Mouse (Mus musculus) 3T3-L1 (cell line): ENCODE measurements at regions not wholly inside any gene's neighbourhood (a gene's known extent, or its start where the extent isn't known, plus 50 kb on each side); places are given as distances from the start of the nearest gene placed in this dataset.

Experiments used
- DNase-seq: peaks from one replicate; pipeline ENCODE4 v3.0.0-alpha.2; 2015; ENCODE audit warnings: low read depth, low spot score

DNA sequence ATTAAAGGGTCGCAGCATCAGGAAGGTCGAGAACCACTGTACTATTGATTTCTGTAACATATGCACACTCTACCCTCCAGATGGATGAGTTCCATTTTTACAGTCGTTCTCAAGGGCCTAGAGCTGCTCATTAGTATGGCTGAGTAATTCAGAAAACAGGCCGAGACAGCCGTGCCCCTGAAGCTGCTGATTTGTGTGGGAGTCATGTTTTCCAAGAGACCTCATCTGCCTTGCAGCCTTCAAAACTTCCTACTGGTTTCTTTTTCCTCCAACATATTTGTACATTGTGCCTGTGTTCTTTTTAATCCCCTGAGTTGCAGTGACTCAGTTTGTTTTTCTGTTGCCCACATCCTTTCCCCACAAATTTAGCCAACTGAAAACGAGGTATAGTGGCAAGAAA lies 99.4 kb upstream of the Spred1 start:
- DNase-seq: peak; percentile 33

DNA sequence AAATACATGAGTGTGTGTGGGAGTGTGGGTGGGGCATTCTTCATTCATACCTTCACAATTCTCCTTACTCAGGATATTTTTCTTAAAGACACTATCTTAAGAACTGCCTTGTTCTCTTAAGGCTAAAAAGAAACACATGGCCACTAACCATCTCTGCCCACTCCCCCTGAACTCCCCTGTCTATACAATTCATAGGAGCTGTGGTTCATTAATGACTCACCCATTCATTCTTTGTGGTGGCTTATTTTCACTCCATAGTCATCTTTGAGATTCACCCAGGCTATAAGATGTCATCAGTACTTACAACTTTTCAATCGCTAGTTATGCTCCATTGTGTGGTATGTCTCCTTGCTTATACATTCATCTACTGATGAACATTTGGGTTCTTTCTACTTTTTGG lies 97.7 kb upstream of the Spred1 start:
- peak; percentile 52 for DNase-seq

DNA sequence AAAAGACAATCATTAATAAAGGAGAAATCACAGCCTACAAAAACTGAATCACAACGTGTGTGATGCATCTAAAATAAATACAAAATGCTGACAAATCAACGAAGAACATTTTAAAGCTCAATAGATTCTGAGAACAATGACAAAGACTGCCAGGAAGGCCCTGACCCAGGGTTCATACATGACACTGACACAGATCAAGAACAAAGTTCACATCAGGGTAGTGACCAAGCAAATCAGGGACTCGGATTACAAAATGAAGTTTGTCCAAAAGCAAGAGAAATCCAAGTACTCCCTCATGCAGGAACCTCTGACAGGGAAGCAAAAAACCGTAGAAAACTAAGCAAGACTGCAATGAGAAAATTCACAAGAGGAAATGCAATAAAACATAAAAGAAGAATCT lies 94.1 kb upstream of the Spred1 start:
- DNase-seq: no peak

DNA sequence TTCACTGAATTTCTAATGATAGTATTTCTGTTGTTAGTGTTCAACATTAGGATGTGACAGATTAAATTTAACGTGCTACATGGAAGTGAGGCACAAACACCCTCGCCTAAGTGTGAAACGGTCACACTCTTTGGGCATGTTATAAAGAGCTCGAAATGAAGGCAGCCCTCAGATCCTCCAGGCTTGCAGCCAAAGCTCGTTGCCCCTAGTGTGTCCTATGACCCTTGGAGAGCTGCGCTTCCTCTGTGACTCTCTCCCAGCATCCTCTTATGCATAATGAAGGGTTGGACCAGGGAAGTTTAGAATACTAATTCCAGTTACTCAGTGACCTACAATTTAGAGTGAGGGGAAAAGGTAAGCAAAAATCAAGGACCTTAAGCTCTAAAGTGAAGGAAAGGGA lies 92.4 kb upstream of the Spred1 start:
- no peak for DNase-seq

DNA sequence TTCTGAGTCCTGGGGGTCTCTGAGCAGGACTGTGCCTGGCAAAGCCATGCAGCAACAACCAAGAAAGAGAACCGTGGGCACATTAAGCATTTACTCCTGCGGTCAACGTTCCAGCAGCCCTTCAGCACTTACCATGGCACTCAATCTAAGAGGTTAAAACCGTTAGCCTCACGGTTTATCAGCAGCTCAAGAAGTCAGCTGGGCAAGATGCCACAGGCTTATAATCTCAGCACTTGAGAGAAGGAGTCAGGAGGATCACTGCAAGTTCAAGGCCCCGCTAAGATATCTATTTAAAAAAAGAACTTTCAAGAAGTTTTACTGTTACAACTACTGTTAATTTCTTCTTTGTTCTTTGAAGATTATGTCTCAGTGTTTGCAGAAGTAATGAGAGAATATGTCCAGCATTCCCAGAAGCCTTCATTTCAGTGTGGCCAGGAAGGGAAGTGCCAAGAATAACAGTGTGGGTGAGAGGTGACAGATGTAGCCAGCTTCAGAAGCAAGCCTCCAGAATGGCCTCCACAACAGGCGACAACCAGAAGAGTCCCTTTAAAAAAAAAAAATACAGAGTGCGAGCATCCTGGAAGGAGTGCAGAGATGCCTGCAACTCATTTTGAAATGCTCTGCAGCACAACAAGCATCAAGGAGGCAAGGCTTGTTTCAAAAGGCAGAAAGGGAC lies 84.8 kb upstream of the Spred1 start:
- no peak for DNase-seq

DNA sequence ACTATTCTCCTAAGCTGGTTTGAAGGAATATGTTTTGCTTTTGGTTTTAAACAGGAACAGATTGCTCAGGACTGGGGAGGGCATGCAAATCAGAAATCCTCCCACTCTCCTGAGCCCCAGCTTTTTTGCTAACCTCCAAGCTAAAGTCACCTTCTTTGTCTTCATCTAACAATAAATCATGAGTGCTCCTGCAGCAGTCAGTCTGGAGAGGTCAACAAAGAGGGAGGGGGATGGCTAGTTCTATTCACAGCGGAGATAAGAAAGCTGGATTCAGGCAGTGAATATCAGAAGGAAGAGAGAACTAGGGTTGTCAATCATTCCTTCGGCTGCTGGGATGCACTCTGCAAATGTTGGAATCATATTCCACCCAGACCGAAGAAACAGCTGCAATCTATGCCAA lies 81.0 kb upstream of the Spred1 start:
- no peak for DNase-seq

DNA sequence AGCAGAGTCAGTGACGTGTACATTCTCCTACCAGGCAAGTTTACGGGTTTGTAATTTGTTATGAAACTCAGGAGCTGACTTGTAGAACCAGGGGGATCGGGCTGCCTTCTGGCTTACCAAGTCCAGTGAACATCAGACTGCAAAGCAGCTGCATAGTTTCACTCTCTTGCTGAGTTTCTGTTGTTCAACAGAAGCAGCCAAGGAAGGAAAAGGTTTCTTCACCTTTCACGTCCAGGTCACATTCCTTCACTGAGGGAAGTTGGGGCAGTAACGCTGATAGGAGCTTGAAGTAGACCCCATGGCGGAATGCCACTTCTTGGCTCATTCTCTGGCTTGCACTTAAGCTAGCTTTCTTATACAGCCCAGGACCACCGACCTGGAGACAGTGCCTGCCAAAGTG lies 77.3 kb upstream of the Spred1 start:
- no peak for DNase-seq

DNA sequence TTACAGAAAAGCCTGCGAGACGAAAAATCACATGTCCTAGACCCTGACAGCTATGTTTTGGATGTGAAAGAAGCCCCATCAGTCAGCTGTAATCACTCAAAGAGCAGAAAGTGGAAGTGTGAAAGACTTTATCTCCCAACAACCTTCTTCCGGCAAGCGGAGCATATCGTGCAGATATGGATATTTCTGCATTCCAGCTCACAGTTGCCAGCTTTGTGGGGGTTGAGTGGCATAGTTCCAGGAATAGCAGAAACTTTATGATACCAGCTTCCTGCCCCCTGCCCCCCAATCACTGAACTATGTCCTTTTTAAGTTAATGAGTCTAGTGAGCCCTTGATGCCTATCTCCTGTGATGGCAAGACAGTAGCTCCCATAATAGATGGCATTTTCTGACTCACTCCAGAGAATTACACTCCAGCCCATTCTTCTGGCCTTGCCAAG lies 72.9 kb upstream of the Spred1 start:
- DNase-seq: no peak

DNA sequence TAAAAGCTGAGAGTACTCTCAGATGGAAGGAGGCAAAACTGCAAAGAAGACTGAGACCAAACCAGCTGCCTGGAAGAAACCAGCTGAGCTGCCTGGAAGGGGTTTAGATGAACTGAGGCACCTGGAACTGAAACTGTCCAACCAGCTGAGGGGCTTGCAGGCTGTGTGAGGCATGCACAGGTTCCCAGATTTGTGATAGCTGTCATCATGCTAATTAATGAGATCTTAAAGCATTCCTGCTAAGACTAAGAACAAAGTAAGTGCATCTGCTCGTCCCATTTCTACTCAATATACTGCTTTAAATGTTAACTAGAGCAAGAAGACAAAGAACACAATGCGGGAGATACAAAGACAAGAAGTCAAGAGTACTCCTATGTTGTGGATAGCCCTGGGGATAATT lies 71.1 kb upstream of the Spred1 start:
- no peak for DNase-seq

DNA sequence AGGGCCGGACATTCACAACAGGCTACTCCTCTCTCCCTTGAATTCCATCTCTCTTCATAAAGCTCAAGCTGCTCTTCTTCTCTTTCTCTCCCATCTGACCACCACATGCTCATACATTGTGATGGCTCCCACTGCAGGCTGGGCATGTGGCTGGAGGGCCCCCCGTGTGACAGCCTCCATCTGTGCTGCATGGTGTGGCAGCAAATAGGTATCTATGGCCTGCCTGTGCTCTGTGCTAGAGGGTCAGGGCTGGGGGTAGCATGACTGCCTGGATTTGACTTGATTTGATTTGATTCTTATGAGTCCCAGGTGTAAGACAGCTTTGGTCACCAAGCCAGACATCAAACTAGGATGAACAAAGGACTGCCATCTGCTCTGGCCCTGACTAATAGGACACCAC lies 57.0 kb upstream of the Spred1 start:
- DNase-seq: no peak

DNA sequence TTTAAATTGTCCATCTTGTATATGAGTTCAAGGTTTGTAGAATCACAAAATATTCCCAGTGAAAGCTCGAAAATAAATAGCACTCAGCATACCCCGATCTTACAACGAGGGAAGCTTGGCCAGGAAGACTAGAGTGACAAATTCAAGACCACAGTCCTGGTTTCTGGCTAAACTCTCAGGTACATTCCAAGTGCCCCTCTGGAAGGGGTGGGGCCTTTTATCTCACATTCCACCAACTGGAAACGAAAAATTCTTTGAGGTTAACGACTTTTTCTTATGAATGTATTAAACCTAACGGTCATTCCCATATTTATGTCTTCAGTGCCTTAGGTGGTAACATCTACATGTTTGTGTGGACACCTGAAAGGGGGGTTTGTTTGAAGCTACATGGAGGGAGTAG lies 50.8 kb upstream of the Spred1 start:
- DNase-seq: no peak

DNA sequence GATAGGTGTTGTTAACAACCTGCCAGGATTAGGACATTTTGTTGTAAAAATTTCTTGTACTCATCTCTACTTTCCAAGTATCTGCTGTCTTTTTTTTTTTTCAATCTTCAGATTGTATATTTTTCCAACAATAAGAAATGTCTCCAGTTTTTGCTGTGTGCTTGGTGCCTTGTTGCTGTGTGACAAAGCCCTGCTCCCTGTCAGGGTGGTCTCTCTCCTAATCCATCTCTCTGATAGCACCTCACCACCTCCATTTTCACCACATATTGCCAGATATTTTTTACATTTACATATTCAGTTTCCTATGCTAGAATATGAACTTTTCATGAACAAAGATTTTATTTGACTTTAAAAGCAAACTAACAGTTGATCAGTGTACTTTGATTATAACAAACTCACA lies 50.1 kb upstream of the Spred1 start:
- DNase-seq: no peak
